Mouse (Mus musculus) urinary bladder, postnatal 25 days (tissue): Measurements from ENCODE around the gene Gm17617.
"Not testable (repeated sequence)": the region's sequence is repeated elsewhere in the genome, so short reads cannot be mapped to it uniquely, and the experiment has no call there.

Experiments used
- DNase-seq: peaks from one replicate; pipeline ENCODE4 v3.0.0; 2022; ENCODE audit warnings: low spot score

Gene Gm17617

DNA sequence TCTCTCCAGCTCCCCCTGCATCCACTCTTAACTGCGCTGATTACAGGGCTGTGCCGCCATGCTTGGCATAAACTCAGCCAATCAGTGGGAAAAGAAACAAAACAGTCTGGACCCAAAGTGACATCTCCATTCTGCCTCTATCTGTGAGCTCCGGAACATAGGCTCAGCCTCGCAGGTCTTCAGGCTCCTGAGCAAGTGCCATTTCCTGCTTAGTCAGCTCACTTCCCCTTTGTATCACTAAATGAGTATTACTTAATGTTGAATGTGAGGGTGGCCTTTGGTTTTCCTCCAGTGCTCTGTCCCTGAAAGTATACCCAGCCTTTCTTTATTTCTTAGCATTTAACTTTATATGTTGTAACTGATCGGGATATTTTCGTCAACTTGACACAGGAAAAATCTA is 8.4 kb downstream of the Gm17617 start:
- DNase-seq: no peak

DNA sequence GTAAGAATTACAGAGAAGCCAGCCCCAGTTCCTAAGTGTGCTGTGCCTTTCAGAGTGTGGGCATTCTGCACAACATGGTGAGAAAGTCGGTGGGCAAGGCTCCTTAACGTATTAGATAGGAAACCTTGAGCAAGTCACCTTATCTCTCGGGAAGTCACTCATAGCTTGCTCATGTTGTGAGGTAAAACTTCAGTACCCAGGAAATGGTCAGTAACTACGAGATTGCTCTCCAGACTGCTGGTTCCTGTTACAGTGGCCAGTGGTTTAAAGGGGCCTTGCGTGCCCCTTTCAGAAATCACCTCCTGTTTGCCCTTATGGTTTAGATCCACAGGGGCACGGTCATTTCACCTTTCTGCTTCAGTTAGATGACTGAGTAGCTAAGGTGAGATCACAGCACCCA is 19.0 kb downstream of the Gm17617 start:
- no peak for DNase-seq

DNA sequence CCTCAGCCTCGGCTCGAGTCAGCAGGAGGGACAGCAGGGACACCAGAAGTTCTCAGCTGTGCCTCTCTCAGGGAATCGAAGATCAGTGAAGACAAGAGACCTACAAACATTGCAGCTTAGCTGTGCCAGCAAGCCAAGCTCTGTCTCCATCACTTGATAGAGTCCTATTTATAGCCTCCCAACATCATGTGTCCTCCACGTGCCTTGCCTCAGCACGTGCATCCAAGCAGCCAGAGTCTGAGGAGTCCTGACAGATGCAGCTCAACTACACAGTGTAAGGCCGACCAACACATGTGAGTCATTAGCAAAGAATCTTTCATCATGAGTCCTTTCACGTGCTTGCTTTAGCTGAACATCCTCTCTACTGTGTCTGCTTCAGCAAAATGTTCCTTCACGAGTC is 25.7 kb downstream of the Gm17617 start:
- no peak for DNase-seq

DNA sequence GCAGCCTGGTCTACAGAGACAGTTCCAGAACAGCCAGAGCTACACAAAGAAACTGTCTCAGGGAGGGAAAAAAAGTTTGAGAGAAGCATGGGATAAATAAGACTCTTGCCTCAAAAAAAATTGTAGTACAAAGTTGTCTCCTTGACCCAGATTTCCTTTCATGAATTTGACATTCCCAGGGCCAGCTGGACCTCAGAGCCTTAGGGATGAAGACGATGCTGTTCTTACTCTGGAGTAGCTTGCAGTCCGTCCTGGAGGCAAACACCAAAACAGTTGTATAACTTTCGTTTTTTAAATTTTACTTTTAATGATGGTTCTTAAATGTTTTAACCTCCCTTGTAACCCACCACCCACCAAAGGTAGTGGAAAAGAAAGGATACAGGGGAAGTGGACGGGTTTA is 26.2 kb downstream of the Gm17617 start:
- no peak for DNase-seq

DNA sequence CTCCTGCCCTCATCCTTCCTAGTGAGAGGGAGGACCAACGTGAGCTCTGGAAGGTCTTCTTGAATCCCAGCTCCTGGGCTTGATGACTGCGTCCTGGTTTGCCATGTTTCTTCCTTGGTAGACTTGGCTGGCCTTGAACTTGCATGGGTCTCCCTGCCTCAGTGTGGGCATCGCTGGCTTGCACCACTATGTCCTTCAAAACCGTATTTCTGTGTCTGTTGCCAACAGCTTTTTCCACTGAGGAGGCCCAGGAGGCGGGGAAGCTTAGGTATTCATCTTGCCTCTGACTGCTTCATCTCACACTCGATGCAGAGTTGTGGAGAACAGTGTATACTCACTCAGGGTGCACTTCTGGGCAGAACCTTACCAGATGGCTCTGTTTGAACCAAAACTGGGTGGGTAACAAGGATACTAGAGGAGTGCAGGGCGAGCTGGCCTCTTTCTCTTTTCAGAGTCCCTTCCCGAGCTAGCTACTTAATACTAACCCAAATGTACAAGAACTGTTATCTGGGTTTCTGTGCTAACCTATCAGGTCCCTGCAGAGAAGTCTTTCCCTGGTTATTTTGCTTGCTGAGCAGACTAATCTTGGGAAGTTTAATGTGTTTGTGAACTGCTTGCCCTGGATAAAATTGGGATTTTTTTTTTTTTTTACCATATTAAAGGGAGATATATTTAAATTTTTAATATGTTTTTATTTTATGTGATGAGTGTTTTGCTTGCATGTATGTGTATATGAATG is 27.2 kb downstream of the Gm17617 start:
- no peak for DNase-seq

DNA sequence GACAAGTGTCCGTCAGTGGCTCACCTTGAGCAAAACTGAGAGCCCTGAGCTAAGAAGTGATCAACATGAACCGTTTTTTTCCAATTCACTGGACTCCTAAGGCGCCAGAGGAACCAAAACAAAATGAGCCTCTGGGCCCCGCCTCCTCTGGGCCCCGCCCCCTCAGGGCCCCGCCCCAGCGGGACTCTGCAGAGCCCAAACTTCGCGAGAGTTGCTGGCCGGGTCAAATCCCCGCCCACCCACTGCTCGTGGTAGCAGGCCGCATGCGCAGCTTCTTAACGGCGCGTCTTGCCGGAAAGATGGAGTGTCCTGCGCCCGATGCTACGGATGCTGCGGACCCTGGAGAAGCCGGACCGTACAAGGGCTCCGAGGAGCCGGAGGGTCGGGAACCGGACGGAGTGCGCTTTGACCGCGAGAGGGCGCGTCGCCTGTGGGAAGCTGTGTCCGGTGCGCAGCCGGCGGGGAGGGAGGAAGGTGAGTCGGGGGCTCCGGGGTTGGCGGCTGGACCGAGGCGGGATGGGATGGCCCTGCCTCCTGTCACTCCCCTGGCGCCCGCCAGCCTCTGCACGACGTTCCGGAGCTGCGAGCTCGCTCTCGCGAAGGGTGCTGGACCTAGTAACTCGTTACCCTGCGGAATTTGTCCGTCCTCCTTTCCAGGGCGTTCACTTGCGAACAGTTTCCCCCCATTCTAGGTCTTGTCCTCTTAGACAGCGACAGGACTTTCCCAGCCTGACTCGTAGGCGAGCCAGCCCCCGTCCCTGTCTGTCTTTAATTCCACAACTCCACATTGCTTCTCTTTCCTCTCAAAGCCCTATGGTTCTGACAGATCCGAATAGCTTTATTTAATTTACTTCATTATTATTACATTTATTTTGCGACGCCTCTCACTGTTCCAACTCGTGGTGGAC is 28.0 kb downstream of the Gm17617 start, which contains the start of gene Zfp346:
Gene Zfp346 (plus strand): TSS at position 267 of the 908 bp plus-strand sequence.
- DNase-seq: peak; percentile 98

DNA sequence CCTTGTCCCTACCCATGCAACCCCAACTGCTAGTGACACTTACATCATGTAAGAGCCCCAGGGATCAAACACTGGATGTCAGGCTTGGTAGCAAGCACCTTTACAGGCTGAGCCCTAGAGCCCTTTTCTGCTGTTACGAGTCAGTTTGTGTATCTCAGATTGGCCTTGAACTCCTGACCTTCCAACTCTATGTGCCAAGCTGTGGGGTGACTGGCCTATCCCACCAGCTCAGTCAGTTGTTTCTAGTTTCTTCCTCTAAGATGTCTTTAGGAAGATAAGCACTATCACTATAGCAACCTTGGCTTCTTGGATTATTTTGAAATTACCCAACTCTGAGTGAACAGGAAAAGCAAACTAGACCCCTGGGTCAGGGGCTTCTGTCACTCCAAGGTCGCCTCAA is 30.0 kb downstream of the Gm17617 start:
- DNase-seq: no peak

DNA sequence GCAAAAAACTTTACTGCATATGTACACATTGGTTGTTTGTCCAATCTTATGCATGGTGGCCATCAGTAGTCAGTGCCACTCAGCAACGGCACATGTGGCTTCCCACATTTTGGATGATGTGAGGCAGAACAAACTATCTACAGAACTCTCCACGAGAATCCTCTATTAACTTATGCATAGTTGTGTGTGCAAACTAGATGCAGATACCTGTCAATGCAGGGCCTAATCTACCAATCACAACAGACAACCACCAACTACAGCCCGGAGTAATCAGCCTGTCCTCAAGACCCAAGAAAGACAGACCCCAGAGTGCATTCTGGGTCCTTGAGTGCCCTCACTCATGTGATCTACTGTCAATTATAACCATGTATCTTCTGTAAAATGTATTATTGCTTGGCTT is 31.0 kb downstream of the Gm17617 start:
- no peak for DNase-seq

DNA sequence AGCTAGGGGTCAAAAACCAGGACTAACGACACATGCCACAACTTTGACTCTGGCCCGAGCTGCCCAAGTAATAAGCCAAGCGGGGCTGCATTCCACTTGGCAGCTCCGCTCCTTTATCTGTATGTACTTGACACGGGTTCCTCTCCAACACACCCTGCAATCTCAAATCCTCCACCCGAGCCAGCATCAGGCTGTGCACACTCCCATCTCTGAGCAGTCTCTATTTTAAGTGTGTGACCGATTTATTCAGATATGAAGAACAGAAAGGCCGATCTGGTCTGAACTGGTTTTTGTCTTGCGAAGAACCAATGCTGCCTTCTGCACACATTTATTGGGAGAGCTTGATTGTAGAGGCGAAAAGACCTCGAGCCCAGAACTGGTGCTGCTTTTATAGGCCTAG is 31.7 kb downstream of the Gm17617 start:
- DNase-seq: no peak

DNA sequence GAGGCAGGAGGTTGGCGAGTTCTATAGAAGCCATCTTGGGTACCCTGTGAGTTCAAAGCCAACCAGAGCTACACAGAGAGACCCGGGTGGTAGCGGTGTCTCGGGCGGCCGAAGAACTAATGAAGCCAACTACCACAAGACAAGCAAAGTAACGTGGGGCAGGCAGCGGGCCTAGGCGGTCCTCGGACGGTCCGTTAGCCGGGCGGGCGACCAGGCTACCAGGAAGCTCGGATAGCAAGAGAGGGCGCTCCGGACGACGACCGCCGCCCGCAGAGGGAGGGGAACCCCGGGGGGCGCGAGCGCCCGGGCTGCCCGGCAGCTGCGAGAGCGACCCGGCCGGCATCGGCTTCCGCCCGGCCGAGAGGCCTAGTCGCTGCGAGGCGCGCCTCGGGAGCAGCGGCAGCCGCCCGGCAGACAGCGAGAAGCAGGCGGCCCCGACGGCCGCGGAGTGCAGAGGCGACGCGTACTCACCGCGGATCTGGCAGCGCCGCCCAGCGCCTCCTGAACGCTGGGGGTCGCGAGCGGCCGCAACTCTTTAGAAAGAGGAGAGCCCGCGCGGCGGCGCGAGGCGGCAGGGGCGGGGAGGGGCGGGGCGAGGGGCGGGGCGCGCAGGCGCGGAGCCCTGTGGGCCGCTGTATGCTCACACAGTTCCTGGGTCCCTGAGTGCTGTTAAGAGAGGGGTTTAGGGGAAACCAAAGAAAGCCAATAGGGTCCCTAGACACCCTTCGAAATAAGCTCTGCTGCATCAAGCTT is 33.4 kb downstream of the Gm17617 start, which contains the start of gene Uimc1:
Gene Uimc1 (minus strand): TSS at position 575 of the 753 bp plus-strand sequence.
- peak; percentile 66 for DNase-seq

DNA sequence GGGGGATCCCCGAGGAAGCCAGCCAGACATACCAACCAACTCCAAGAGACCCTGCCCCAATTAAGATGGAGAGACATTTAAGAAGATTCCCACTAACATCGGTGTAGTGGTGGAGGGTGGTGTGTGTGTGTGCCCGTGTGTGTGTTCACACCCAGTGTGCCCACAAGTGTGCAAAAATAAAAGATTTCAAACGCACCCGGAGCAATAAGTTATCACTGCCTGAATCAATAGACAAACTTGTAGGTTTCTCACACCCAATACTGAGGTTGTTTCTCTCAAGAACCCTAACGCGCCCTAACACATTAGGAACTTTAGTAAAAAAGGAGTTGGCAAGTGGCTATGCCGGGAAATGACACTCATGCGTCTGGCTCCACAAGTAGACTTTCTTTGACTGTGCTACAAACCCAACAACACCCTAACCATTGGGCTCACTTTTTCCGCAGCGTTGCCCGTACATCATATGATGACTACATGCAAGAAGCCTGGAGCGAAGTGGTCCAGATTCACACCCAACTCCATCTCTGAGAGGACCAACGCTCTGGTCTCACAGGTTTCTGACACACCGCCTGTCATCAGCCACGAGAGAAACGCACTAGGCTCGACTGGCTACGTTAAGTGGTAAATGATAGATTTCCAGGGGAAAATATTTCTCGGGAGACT is 34.2 kb downstream of the Gm17617 start:
- no peak for DNase-seq

DNA sequence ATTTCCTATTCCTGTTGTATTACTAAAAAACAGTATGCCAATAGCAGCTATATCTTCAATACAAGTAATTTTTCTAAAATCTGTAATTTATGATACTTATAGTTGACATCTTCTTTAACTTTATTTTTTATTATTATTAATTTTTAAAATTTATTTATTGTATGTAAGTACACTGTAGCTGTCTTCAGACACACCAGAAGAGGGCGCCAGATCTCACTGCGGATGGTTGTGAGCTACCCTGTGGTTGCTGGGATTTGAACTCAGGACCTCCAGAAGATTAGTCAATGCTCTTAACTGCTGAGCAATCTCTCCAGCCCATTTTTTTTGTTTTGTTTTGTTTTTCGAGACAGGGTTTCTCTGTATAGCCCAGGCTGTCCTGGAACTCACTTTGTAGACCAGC is 35.5 kb downstream of the Gm17617 start:
- not testable (repeated sequence) for DNase-seq

DNA sequence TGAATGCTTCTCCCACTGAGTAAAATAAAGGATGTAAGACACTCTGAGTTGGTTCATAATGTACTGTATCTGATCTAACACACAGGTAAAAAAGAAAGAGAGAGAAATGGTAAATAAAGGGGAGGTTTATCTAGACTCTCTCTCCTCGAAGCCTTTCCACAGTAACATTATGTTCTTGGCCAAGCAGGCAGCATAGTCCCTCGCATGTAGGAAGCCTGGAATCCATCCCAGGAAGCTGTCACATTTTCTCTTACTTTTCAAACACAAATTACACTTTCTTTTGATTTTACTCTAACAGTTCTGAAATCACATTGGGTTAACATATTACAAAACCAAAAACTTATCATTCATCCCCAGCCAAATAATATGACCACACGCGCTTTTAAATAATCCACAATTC is 40.8 kb downstream of the Gm17617 start:
- no peak for DNase-seq
